Mouse (Mus musculus) CH12.LX (cell line): ENCODE measurements around the gene Tbc1d10a. TPM values are rescaled to one million over a fixed set of nuclear protein-coding genes. Genes with fewer than 3 reads are reported as not detected.

Source experiments
- DNase-seq: peaks from one replicate; pipeline ENCODE4 v3.0.0-alpha.2; 2013; ENCODE audit errors: extremely low read depth
- H3K27ac ChIP-seq: 2 replicates; pipeline ENCODE4 v1.5.1; 2012; ENCODE audit warnings: low read depth, mild to moderate bottlenecking, control low read depth, moderate library complexity; ENCODE audit not compliant: insufficient read depth
- H3K27me3 ChIP-seq: replicated peaks from 2 replicates; pipeline ENCODE3; 2012; ENCODE audit warnings: inconsistent platforms
- H3K36me3 ChIP-seq, 2 experiments: replicated peaks in 1 of 2; 2 replicates each; pipeline versions ENCODE3 to v1.6.1; 2012; ENCODE audit warnings: inconsistent platforms in 1 of 2, low read length in 1 of 2, mild to moderate bottlenecking in 1 of 2, mixed read lengths in 1 of 2, moderate library complexity in 1 of 2; ENCODE audit not compliant: control insufficient read depth in 1 of 2, insufficient read depth in 1 of 2
- H3K4me1 ChIP-seq, 2 experiments: 2 replicates each; pipeline ENCODE4 v1.6.1; 2012; ENCODE audit warnings: inconsistent platforms in 1 of 2, moderate library complexity in 1 of 2; ENCODE audit not compliant: insufficient read depth in 2 of 2, control insufficient read depth in 1 of 2
- H3K4me2 ChIP-seq: 2 replicates; pipeline ENCODE4 v1.6.1; 2012; ENCODE audit warnings: low read depth, mild to moderate bottlenecking, control low read depth; ENCODE audit not compliant: poor library complexity, insufficient read depth, severe bottlenecking
- H3K4me3 ChIP-seq, 3 experiments: fragments of 150-350 bp in 1 of 3; sonication (generic) in 1 of 3; replicated peaks in 1 of 3; 2 replicates each; pipeline versions ENCODE3 to v1.5.1; 2011 to 2012; ENCODE audit warnings: low read depth in 2 of 3, low read length in 2 of 3, mild to moderate bottlenecking in 2 of 3, moderate library complexity in 2 of 3, control low read depth in 1 of 3, improper control_type of control experiment in 1 of 3, inconsistent platforms in 1 of 3, mixed read lengths in 1 of 3; ENCODE audit not compliant: poor library complexity in 1 of 3
- H3K79me2 ChIP-seq: replicated peaks from 2 replicates; pipeline ENCODE4 v1.6.1; 2012; ENCODE audit warnings: mild to moderate bottlenecking, moderate library complexity; ENCODE audit not compliant: control insufficient read depth, poor library complexity, insufficient read depth, severe bottlenecking; ENCODE audit errors: extremely low read depth
- H3K9ac ChIP-seq: 2 replicates; pipeline ENCODE4 v1.6.1; 2012; ENCODE audit warnings: low read depth, mild to moderate bottlenecking, control low read depth, moderate library complexity; ENCODE audit not compliant: insufficient read depth
- H3K9me3 ChIP-seq: replicated peaks from 2 replicates; pipeline ENCODE3; 2012; ENCODE audit warnings: low read length, inconsistent platforms, mixed read lengths
- CHD2 ChIP-seq: IDR thresholded peaks from 2 replicates; pipeline ENCODE4 v1.6.1; 2011; ENCODE audit warnings: low read length, improper control_type of control experiment
- ELF1 ChIP-seq: IDR thresholded peaks from 2 replicates; pipeline ENCODE4 v1.6.1; 2014; ENCODE audit warnings: low read depth, mild to moderate bottlenecking, inconsistent platforms, low read length, improper control_type of control experiment
- EP300 ChIP-seq: IDR thresholded peaks from 2 replicates; pipeline ENCODE4 v1.6.1; 2011; ENCODE audit warnings: low read length, improper control_type of control experiment
- ETS1 ChIP-seq: conservative IDR thresholded peaks from 2 replicates; pipeline ENCODE4 v1.6.1; 2012; ENCODE audit warnings: low read depth, mild to moderate bottlenecking, inconsistent platforms, low read length, improper control_type of control experiment, moderate library complexity
- HCFC1 ChIP-seq: IDR thresholded peaks from 2 replicates; pipeline ENCODE4 v1.6.1; 2012; ENCODE audit warnings: low read depth, mild to moderate bottlenecking, inconsistent platforms, low read length, improper control_type of control experiment
- IRF4 ChIP-seq: IDR thresholded peaks from 2 replicates; pipeline ENCODE4 v1.6.1; 2014; ENCODE audit warnings: low read depth, mild to moderate bottlenecking, inconsistent platforms, low read length, improper control_type of control experiment
- JUN ChIP-seq: IDR thresholded peaks from 2 replicates; pipeline ENCODE4 v1.6.1; 2011; ENCODE audit warnings: low read depth, mild to moderate bottlenecking, low read length, improper control_type of control experiment, moderate library complexity; ENCODE audit not compliant: insufficient read depth
- MAX ChIP-seq: IDR thresholded peaks from 2 replicates; pipeline ENCODE4 v1.6.1; 2011; ENCODE audit warnings: low read length, improper control_type of control experiment
- MAZ ChIP-seq: IDR thresholded peaks from 2 replicates; pipeline ENCODE4 v1.6.1; 2012; ENCODE audit warnings: low read depth, mild to moderate bottlenecking, inconsistent platforms, low read length, improper control_type of control experiment, moderate library complexity
- MYC ChIP-seq: IDR thresholded peaks from 2 replicates; pipeline ENCODE4 v1.6.1; 2011; ENCODE audit warnings: low read depth, mild to moderate bottlenecking, improper control_type of control experiment, low read length
- NELFE ChIP-seq: IDR thresholded peaks from 2 replicates; pipeline ENCODE4 v1.6.1; 2011; ENCODE audit warnings: low read depth, low read length, improper control_type of control experiment
- NRF1 ChIP-seq: IDR thresholded peaks from 2 replicates; pipeline ENCODE4 v1.6.1; 2014; ENCODE audit warnings: low read depth, mild to moderate bottlenecking, inconsistent platforms, low read length, improper control_type of control experiment, moderate library complexity
- POLR2AphosphoS2 ChIP-seq: IDR thresholded peaks from 2 replicates; pipeline ENCODE4 v1.6.1; 2011; ENCODE audit warnings: low read depth, low read length, improper control_type of control experiment
- RAD21 ChIP-seq: IDR thresholded peaks from 2 replicates; pipeline ENCODE4 v1.6.1; 2011; ENCODE audit warnings: low read depth, mild to moderate bottlenecking, low read length, improper control_type of control experiment, moderate library complexity
- SIN3A ChIP-seq: IDR thresholded peaks from 2 replicates; pipeline ENCODE4 v1.6.1; 2012; ENCODE audit warnings: low read length, improper control_type of control experiment, inconsistent platforms
- SMC3 ChIP-seq: IDR thresholded peaks from 2 replicates; pipeline ENCODE4 v1.6.1; 2011; ENCODE audit warnings: low read depth, low read length, improper control_type of control experiment
- TBP ChIP-seq: conservative IDR thresholded peaks from 2 replicates; pipeline ENCODE4 v1.6.1; 2011; ENCODE audit warnings: low read depth, low read length, improper control_type of control experiment
- TCF12 ChIP-seq: IDR thresholded peaks from 2 replicates; pipeline ENCODE4 v1.6.1; 2014; ENCODE audit warnings: low read depth, mild to moderate bottlenecking, inconsistent platforms, low read length, improper control_type of control experiment
- USF2 ChIP-seq: conservative IDR thresholded peaks from 2 replicates; pipeline ENCODE4 v1.6.1; 2011; ENCODE audit warnings: low read depth, low read length, improper control_type of control experiment
- ZMIZ1 ChIP-seq: IDR thresholded peaks from 2 replicates; pipeline ENCODE4 v1.6.1; 2012; ENCODE audit warnings: low read depth, mild to moderate bottlenecking, inconsistent platforms, low read length, improper control_type of control experiment
- ZNF384 ChIP-seq: IDR thresholded peaks from 2 replicates; pipeline ENCODE4 v1.6.1; 2012; ENCODE audit warnings: low read depth, low read length, improper control_type of control experiment, inconsistent platforms
- dilution Hi-C: fragments of 300-500 bp; cut with MboI; formaldehyde crosslinking; loops from 2 replicates; pipeline ENCODE4 v1.14.3; 2020; ENCODE audit warnings: low sequenced_read_pairs; ENCODE audit not compliant: extremely low pct_unique_long_range_greater_than_20kb, extremely low pct_ligation_motif_present
- in situ Hi-C: fragments of 300-500 bp; cut with MboI; formaldehyde crosslinking; loops from 3 replicates; pipeline ENCODE4 v1.14.3; 2019; ENCODE audit warnings: low sequenced_read_pairs, low pct_ligation_motif_present, low pct_unique_long_range_greater_than_20kb, mixed read lengths
- polyA plus RNA-seq: library from polyadenylated mRNA; unstranded; fragments of >175 nt; gene quantifications from 2 replicates; pipeline ENCODE4 v1.2.1, GENCODE M21; 2012; ENCODE audit warnings: low read depth; ENCODE audit not compliant: insufficient read length
- total RNA-seq, 2 experiments: library from RNA; depleted of rRNA; stranded (reverse); fragments of 300-350 nt in 1 of 2; fragments of >200 nt in 1 of 2; gene quantifications; 2 replicates each; pipeline ENCODE4 v1.2.3; 2012 to 2014

Tbc1d10a gene
- total and polyA plus RNA-seq, 3 experiments = 30.3 to 33.9 (median 33.5) TPM

GRCm38 (mm10) chr11:4149886-4150285, 36.7 kb upstream of the Tbc1d10a start:
- H3K9ac ChIP-seq = no peak overlapping the region
- no peaks in the 10 kb centered on the region for H3K27me3 ChIP-seq
- no peak for DNase-seq
- no peak overlapping the region for H3K4me3 ChIP-seq
- H3K79me2 ChIP-seq = no peaks in the 10 kb centered on the region
- TF ChIP-seq ELF1 = no peak
- no peak for TF ChIP-seq USF2
- TF ChIP-seq TCF12 = no peak
- TF ChIP-seq NRF1 = no peak
- TF ChIP-seq HCFC1 = no peak
- no peak for TF ChIP-seq ZMIZ1
- no peak for TF ChIP-seq POLR2AphosphoS2
- TF ChIP-seq MAX = no peak
- TF ChIP-seq TBP = no peak
- TF ChIP-seq CHD2 = no peak
- TF ChIP-seq IRF4 = no peak
- TF ChIP-seq JUN = no peak
- H3K27ac ChIP-seq = no peak overlapping the region
- in situ Hi-C loops (no loop called here), dilution Hi-C loops (no loop called here)
- H3K4me2 ChIP-seq = no peak overlapping the region
- no peaks in the 10 kb centered on the region for H3K9me3 ChIP-seq
- peaks cover 6 to 52% of the 10 kb centered on the region in 2 experiments for H3K36me3 ChIP-seq
- no peaks in the 10 kb centered on the region for H3K4me1 ChIP-seq

GRCm38 (mm10) chr11:4153694-4154093, 32.9 kb upstream of the Tbc1d10a start:
- H3K4me2 ChIP-seq = no peak overlapping the region
- H3K36me3 ChIP-seq = peaks cover 6 to 31% of the 10 kb centered on the region in 2 experiments
- no peaks in the 10 kb centered on the region for H3K9me3 ChIP-seq
- H3K79me2 ChIP-seq = no peaks in the 10 kb centered on the region
- no peak for TF ChIP-seq MYC
- TF ChIP-seq ZNF384 = no peak
- TF ChIP-seq SMC3 = no peak
- no peak for TF ChIP-seq JUN
- TF ChIP-seq MAZ = no peak
- no peak for TF ChIP-seq ETS1
- TF ChIP-seq RAD21 = no peak
- no peak for TF ChIP-seq EP300
- no peak for TF ChIP-seq POLR2AphosphoS2
- no peak for TF ChIP-seq TBP
- no peak for TF ChIP-seq IRF4
- TF ChIP-seq SIN3A = no peak
- no peak for TF ChIP-seq NELFE
- TF ChIP-seq HCFC1 = no peak
- H3K4me1 ChIP-seq = no peaks in the 10 kb centered on the region
- in situ Hi-C loops = no loop called here
- DNase-seq = no peak
- no peak overlapping the region for H3K9ac ChIP-seq
- no peak overlapping the region for H3K4me3 ChIP-seq
- dilution Hi-C loops = no loop called here
- no peaks in the 10 kb centered on the region for H3K27me3 ChIP-seq
- H3K27ac ChIP-seq = no peak overlapping the region
